Mouse (Mus musculus): ENCODE measurements around the gene Tpbgl. TPM values are rescaled to one million over a fixed set of nuclear protein-coding genes. Genes with fewer than 3 reads are reported as not detected.

Gene Tpbgl
- total RNA-seq (2023) = 1 to 10 TPM; 3.3 to 4.3 TPM

DNA sequence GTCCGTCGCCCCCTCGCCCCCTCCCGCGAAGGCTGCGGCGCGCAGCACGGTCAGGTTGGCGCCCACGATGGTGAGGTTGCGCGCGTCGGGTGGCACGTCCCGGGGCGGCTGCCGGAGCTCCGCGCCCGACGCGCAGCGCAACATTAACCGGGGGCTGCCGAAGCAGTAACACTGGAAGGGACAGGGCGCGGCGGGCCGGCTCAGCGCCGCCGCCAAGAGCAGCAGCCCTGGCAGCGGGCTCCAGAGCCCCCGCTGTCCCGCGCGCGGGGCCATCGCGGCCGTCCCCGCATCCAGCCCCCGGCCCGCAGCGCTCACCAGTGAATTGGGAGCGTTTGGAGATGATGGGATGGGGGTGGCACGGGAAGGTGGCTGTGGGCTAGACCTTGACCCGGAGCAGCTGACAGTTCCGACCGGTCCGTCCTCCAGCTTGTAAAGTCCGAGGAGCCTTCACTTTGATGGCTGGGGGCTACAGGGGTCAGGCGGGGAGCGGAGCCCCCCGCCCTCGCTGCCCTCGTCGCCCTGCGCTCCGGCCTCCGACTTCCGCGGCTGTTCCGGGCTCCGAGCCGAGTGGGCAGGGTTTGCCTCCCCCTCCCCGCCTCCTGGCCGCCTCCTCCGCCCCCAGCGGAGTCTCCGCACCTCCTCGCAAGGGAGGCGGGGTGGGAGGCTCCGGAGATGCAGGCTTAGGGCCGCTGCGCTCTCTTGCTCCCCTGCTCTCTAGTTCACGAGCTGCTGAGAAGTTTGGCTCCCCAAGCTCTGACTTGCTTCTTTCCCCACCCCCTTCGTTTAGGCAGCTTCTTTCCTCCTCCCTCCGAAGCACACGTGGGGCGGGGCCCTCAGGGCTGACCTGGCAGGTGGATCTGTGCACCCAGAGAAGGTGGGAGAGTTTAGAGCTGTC lies at the start of gene Tpbgl:
TSS of gene Tpbgl (minus strand) at position 728 of the 895 bp plus-strand sequence.

Other genes with a start within 250 kb of the Tpbgl start
- 1 to 10 TPM; 5.3 to 6.4 TPM for gene Gdpd5, start 245.7 kb downstream of the Tpbgl start, total RNA-seq (2023)
- gene Klhl35, start 161.1 kb downstream of the Tpbgl start, total RNA-seq (2023) = 1 to 10 TPM in 1 of 2 experiments, under 1 TPM in 1; 0.95 to 1.2 TPM
- gene Rps3, start 143.4 kb downstream of the Tpbgl start, total RNA-seq (2023) = 1,000 to 10,000 TPM; 1,613 to 1,712 TPM
- gene Arrb1, start 91.6 kb downstream of the Tpbgl start, total RNA-seq (2023) = 10 to 100 TPM; 93.7 to 98.7 TPM
- under 1 TPM; 0.27 to 0.47 TPM for gene Slco2b1, start 84.2 kb upstream of the Tpbgl start, total RNA-seq (2023)
- gene Olfr520, start 103.2 kb upstream of the Tpbgl start, total RNA-seq (2023) = not detected
- gene Olfr521, start 136.4 kb upstream of the Tpbgl start, total RNA-seq (2023) = not detected
- gene Neu3, start 201.3 kb upstream of the Tpbgl start, total RNA-seq (2023) = 1 to 10 TPM; 5.5 to 7.6 TPM
- not detected for gene Xrra1, start 232.0 kb upstream of the Tpbgl start, total RNA-seq (2023)
- 100 to 1,000 TPM; 116 to 119 TPM for gene Spcs2, start 236.4 kb upstream of the Tpbgl start, total RNA-seq (2023)

All from T-cell, adult 66 days (primary cell).